Mouse (Mus musculus): ENCODE measurements around the gene Eif2b1.
"Not testable (repeated sequence)": the region's sequence is repeated elsewhere in the genome, so short reads cannot be mapped to it uniquely, and the experiment has no call there.

Gene Eif2b1

GRCm38 (mm10) chr5:124551349-124552093, 27.4 kb downstream of the Eif2b1 start:
- DNase-seq (ENCODE audit: low read depth in 2 of 2, low spot score in 2 of 2) = not testable (repeated sequence)

DNA sequence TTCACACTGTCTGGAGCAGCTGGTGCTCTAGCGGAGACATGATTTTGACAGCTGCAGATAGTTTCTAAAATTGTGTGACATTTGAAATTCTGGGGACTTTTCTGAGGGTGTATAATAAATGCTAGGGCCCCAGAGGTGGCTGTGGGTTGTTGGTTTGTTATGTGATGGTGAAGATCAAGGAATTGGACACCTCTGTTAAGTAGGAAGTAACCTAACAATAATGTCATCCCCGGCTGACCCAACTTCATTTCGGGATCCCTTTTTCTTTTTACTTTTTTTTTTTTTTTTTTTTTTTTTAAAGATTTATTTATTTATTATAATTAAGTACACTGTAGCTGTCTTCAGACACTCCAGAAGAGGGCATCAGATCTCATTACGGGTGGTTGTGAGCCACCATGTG, 28.2 kb downstream of the Eif2b1 start:
- DNase-seq (ENCODE audit: low read depth in 2 of 2, low spot score in 2 of 2) = not testable (repeated sequence)

DNA sequence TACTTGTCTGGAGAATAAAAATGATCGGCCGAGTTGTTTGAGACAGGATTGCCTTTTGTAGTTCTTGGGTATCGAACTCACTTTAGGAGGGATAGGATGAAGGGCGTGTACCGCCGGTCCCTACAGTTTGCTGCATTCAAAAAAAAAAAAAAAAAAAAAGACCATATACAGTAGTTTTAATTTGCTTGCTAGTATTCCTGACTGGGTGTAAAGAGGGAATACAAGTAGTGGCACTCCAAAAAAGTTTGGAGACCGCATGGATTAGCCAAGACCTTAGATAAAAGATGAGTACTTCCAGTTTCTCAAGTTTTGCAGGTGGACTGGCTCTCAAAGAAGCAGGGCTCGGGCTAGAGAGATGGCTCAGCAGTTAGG, 37.3 kb downstream of the Eif2b1 start:
- no peak for DNase-seq (ENCODE audit: low read depth in 2 of 2, low spot score in 2 of 2)

DNA sequence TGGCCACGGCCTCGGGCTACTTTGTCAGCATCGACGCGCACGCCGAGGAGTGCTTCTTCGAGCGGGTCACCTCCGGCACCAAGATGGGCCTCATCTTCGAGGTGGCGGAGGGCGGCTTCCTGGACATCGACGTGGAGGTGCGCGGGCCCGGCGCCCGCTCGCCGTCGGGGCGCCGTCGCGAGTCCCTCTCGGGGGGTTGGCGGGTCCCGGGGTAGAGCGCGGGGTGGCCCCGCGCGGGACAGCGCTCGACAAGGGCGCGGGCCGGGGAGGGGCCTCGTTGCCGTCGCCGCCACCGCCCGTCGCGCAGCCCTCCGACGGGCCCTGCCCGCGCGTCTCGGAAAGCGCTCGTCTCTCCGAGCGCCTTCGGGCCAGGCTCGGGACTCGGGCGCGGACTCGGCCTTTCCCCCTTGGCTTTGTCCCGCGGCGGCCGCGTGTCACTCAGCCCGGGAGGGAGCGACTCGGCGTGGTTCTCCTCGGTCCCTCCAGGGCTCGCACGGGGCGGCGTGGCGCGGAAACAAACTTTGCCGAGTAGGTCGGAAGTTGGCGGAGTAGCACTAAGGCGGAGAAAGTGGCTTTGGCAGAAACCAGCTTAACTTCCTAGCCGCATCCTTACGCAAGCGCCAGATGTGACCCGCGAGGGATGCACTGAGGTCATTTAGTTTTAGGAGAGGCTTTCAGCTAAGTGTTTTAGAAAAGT, 37.9 kb downstream of the Eif2b1 start:
- DNase-seq (ENCODE audit: low read depth in 2 of 2, low spot score in 2 of 2) = peak; percentile 48 to 61

DNA sequence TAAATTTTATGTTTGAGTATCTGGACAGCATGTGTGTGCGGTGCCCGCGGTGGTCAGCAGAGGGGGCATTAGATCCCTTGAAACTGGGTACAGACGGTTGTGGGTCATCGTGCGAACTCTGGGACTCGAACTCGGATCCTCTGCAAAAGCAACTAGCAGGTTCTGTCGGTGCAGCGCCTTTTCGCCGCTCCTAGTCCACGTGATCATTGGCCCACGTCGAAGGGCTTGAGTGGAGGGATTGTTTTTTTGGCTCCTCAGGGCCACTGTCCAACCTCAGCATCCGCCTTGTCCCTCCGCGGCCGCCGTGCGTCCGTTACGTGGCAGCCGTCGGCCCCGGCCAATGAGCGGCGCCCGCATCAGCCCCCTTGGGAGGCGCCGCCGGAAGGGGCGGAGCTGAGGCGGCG, 38.5 kb downstream of the Eif2b1 start, which contains the start of gene Tmed2:
Gene Tmed2, plus strand, starts transcription at position 313 of the 404 bp plus-strand sequence.
- DNase-seq (ENCODE audit: low read depth in 2 of 2, low spot score in 2 of 2) = peak; percentile 86 to 87

DNA sequence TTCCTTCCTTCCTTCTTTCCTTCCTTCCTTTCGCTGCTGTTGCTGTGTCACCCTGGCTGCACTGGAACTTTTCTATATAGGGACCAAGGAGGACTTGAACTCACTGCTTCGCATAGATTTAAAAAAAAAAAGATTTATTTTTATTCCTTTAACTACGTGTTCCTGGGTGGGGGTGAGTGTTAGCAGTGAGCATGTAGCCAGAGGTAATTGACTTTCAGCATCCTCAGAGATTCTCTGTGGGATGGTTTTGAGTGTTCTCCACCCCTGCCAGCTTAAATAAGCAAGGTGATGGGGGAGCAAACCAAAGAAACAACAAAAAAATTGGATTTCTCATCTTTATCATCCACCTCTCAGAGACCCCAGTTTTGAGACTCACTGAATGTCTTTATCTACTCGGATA, 39.0 kb downstream of the Eif2b1 start:
- DNase-seq (ENCODE audit: low read depth in 2 of 2, low spot score in 2 of 2) = no peak

GRCm38 (mm10) chr5:124538813-124539792, 39.8 kb downstream of the Eif2b1 start:
- DNase-seq (ENCODE audit: low read depth in 2 of 2, low spot score in 2 of 2) = peak; percentile 61 to 73

DNA sequence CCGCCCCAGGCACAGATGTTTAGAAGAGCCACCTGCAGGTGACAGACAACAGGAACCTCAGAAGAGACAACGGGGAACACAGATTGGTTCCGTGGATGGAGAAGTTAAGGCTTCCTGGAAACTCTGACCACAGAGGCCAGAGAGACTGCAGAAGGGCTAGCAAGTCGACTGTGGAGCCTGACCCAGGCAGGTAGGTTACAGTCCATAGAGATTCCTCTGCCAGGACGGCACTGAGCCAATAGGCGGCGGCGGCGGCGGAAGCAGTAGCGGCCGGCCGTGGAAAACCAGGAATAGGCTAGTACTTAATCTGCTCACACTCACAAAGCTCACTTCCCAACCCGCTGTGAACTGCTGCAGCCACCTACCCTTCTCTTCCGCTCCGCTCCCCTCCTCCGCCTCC, 42.2 kb downstream of the Eif2b1 start:
- no peak for DNase-seq (ENCODE audit: low read depth in 2 of 2, low spot score in 2 of 2)

- DNase-seq (ENCODE audit: low read depth in 2 of 2, low spot score in 2 of 2) = no peak
These were observed 43.9 kb downstream of the Eif2b1 start for GRCm38 (mm10) chr5:124535016-124535415.

DNA sequence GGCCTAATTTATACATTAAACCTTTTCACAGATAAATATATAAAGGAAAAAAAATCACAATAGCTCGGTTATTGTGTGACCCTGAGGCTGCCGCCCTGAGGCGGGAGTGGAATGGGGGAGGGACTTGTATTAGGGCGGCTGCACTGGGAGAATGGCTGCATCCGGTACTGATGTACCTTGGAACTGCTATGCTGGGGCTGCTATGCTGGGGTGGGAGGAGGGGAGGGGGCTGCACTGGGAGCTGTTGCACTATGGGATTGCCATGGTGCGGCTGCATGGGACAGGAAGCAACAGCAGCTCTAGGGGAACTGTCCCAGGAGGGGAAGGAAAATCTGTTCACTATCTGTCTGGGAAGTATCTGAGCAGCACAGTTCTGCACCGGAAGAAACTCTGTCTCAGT, 46.5 kb downstream of the Eif2b1 start:
- DNase-seq (ENCODE audit: low read depth in 2 of 2, low spot score in 2 of 2) = no peak

DNA sequence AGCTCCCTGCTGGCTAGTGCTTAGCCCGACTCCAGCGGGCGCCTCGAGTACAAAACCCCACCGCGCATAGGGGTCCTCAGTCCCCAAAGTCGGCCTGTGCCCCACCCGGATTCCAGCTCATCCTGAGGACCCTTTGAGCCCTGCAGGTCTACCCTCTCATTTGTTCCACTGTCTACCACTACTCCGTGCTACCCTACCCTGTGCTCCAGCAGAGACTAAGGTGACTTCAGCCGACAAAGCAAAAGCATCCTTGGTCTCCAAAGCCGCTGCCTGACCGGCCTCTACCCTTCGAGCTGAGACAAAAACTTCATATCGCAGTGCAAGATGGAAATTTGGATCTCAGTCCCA, 47.4 kb downstream of the Eif2b1 start:
- no peak for DNase-seq (ENCODE audit: low read depth in 2 of 2, low spot score in 2 of 2)

- peak; percentile 11 to 18 for DNase-seq (ENCODE audit: low read depth in 2 of 2, low spot score in 2 of 2)
These were observed 48.0 kb downstream of the Eif2b1 start, which contains the start of gene Rilpl1 for GRCm38 (mm10) chr5:124530655-124531582. Gene Rilpl1 (minus strand): TSS chr5:124531391.

DNA sequence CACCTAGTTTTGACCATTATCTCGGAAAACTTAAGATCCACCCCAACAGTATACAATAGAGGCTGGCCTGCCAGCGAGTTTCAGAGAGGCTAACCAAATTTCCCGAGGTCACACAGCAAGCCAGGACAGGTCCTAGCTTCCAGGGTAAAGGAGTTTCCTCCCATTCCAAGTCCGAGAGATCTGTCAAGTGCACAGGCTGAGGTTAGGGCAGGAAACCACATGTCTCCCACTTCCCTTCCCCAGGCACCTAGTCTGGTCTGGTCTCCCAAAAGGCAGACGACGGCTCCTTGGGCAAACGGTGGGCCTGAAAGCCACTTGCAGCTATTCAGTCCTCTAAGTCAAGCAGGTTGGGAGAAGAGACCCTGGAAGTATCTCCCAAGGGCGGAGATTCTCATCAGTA, 49.2 kb downstream of the Eif2b1 start:
- DNase-seq (ENCODE audit: low read depth in 2 of 2, low spot score in 2 of 2) = no peak

GRCm38 (mm10) chr5:124529191-124529651, 49.7 kb downstream of the Eif2b1 start:
- DNase-seq (ENCODE audit: low read depth in 2 of 2, low spot score in 2 of 2) = no peak

DNA sequence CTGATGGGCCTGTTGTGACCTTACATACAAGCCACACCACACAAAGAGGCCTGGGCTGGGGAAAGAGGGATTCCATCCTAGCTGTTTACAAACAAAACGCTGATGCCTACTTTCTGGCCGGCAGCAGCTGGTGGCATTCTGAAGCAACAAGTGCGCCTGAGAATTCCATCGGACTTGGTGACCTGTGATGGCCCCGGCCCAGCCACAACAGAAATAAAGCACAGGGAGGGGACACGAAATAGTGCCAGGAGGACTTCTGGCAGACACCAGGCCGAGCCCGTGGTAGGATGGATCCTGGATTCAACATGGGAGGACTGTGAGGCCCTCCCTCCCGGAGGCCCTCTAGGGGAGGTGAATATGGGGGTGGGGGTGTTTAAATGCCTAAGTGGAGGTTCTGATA, 50.1 kb downstream of the Eif2b1 start:
- DNase-seq (ENCODE audit: low read depth in 2 of 2, low spot score in 2 of 2) = no peak

DNA sequence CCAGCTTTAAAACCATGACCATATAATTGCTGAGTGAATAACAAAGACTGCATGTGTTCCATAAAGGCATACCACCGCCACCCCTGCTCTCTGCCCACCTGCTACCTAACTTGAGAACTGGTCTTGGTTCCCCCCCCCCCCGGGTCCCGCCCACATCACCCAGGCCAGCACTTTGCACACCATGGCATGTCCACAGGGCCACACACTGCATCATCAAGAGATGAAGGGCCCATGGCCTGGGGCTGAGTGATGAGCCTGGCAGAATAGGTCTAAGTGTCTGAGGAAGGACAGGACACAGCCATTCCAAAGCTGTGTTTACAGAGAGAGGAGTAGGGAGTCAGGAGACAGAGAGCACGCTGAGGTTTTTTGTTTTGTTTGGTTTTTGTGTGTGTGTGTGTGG, 50.6 kb downstream of the Eif2b1 start:
- no peak for DNase-seq (ENCODE audit: low read depth in 2 of 2, low spot score in 2 of 2)

- DNase-seq (ENCODE audit: low read depth in 2 of 2, low spot score in 2 of 2) = no peak
These were observed 54.0 kb downstream of the Eif2b1 start for GRCm38 (mm10) chr5:124524943-124525342.

DNA sequence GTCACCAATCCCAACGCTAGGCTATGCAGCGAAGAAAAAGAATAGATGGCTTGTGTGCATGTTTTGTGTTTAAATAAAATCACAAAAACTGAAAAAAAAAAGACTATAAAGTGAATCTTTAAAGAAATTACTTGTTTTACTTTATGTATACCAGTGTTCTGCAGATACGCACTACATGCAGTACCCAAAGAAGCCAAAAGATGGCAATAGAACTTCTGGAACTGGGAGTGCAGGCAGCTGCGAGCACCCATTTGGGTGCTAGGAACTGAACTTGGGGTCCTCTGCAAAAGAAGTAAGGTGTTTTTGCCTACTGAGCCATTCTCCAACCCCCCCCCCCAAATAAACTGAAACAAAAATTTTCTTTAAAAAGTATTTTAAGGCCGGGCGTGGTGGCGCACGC, 55.9 kb downstream of the Eif2b1 start:
- DNase-seq (ENCODE audit: low read depth in 2 of 2, low spot score in 2 of 2) = no peak

- no peak for DNase-seq (ENCODE audit: low read depth in 2 of 2, low spot score in 2 of 2)
These were observed 57.3 kb downstream of the Eif2b1 start for GRCm38 (mm10) chr5:124521588-124521987.

Data from CD8-positive naive resting alpha-beta T cell, adult 2 months (primary cell).